8 mouse cellular contexts compared by ENCODE assay signal in the genomic region with DNA sequence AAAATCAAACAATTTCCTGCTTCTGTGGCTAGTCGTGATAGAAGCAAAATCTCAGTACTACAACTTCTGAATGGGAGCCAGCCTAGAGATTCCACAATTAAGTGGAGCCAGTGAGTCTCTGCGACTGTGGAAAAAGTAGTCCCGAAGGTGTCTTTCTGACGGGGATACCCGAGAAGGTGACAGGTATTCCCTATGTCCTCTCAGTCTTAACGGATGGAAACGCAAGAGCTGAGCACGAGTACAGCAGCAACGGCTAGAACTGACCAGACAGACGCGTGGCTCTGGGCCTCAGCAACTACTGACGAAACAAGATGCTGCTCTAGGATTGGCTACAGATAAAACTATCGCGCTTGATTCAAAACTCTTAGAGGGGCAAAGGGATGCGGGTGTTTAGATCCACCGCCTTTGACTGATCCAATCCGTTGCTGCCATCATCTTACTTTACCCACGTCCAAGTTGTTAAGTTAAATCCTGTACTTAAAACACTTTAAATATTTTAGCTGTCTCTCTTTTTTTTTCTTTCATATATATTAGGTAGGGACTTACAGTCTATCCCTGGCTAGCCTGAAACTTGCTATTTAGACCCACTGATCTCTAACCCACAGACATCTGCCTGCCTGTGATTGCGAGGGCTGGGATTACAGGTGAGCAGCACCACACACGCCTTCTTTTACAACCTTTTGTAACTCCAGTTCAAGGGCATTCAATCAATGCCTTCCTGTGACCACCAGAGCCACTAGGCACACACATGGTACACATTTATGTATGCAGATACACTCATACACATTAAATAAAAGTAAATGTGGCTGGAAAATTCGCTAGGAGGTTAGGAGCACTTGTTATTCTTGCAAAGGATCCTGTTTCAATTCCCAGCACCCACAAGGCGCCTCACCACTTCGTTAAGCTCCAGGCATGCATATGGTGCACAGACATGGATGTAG. TPM values are rescaled to one million over a fixed set of nuclear protein-coding genes. Genes with fewer than 3 reads are reported as not detected.
DNase-seq lines count a peak whose midpoint lies in the region; ATAC-seq lines count a peak whose summit lies in the region.

A gene (minus strand): TSS at position 220 of the 941 bp plus-strand sequence.

- H3K4me3 ChIP-seq in hindbrain, embryonic 16.5 days (ENCODE audit: low read length) = peak within 1 kb of the TSS; percentile 99
- peak within 1 kb of the TSS; percentile 80 for H3K4me3 ChIP-seq in macrophage (ENCODE audit: inconsistent target)

- peak; percentile 47 for DNase-seq in WW6 (ENCODE audit: low read depth, low spot score)
- peak; percentile 73 to 82 for DNase-seq in cerebellum, postnatal 36 days
- DNase-seq in gastrocnemius, adult 18-20 months (ENCODE audit: low spot score) = peak; percentile 88
- peak; percentile 72 to 80 for DNase-seq in left cerebral cortex, adult 18-20 months (ENCODE audit: low spot score in 2 of 2)
- peak; percentile 85 for DNase-seq in right cerebral cortex, adult 18-20 months
- DNase-seq in urinary bladder, postnatal 25 days (ENCODE audit: low spot score) = peak; percentile 54

- H3K27me3 ChIP-seq in hindbrain, embryonic 16.5 days (replicated peaks; ENCODE audit: control insufficient read depth, insufficient read depth, low read length) = no peaks in the 10 kb centered on the region

- H3K27ac ChIP-seq in hindbrain, embryonic 16.5 days (ENCODE audit: low read depth, low read length) = peak within 1 kb of the TSS; percentile 96
- H3K27ac ChIP-seq in macrophage = peak within 1 kb of the TSS; percentile 61

- H3K9me3 ChIP-seq in hindbrain, embryonic 16.5 days (ENCODE audit: control insufficient read depth, low read length) = no peaks in the 10 kb centered on the region

- H3K79me2 ChIP-seq in macrophage (ENCODE audit: inconsistent target) = peaks cover 36% of the 10 kb centered on the region

- peak within 1 kb of the TSS; percentile 90 for H3K4me2 ChIP-seq in hindbrain, embryonic 16.5 days (ENCODE audit: low read length)

- 8% methylated on average over 23 of the region's 23 CpGs for WGBS in hindbrain, embryonic 16.5 days
- WGBS in macrophage (ENCODE audit: missing documents) = 9% methylated on average over 23 of the region's 23 CpGs

- peak within 1 kb of the TSS; percentile 86 for H3K9ac ChIP-seq in hindbrain, embryonic 16.5 days (ENCODE audit: low read depth, low read length)

- peaks cover 14% of the 10 kb centered on the region for H3K4me1 ChIP-seq in hindbrain, embryonic 16.5 days (ENCODE audit: control insufficient read depth, insufficient read depth, low read depth, low read length)

- no peaks in the 10 kb centered on the region for H3K36me3 ChIP-seq in hindbrain, embryonic 16.5 days (ENCODE audit: control insufficient read depth, insufficient read depth, low read length)
- no peaks in the 10 kb centered on the region for H3K36me3 ChIP-seq in macrophage (ENCODE audit: inconsistent target)

- ATAC-seq in hindbrain, embryonic 16.5 days = peak; percentile 88

RNA-seq across cellular contexts. Expression of the gene that starts here (rescaled TPM):
- 10 to 100 TPM in 1 of 2 experiments, 1 to 10 TPM in 1; 9.1 to 10.6 TPM for total RNA-seq in gastrocnemius, adult 18-20 months (2021)
- polyA plus RNA-seq in hindbrain, embryonic 16.5 days (2015; fragmentation: Nextera tagmentation; extraction: Ambion mirVana) = 80.6 and 88.1 TPM in 2 replicates
- total RNA-seq in left cerebral cortex, adult 18-20 months (2021) = 10 to 100 TPM; 24.4 to 30.2 TPM
- 10 to 100 TPM; 17.0 to 96.4 (median 46.6) TPM for total RNA-seq in macrophage (2018; cell fraction: chromatin; rRNA removed)
- 10 to 100 TPM; 12.1 to 32.1 (median 23.4) TPM for total RNA-seq in macrophage (2018; cell fraction: cytosol; rRNA removed)
- total RNA-seq in macrophage (2018; cell fraction: nucleus; rRNA removed) = 10 to 100 TPM; 13.4 to 98.4 (median 25.1) TPM
- 25.6 to 55.5 TPM (median 47.9 TPM) in 3 replicates for polyA plus RNA-seq in macrophage (2018)

Comparison
In these comparisons a context has a peak if more than half of its experiments do, and no peak if none do; other contexts are left out.
1. Peak in every context shown above with its lines: DNase-seq, ATAC-seq, H3K4me3 ChIP-seq and H3K27ac ChIP-seq.